Mouse (Mus musculus): ENCODE measurements around the gene Slc37a1.

Slc37a1 gene

DNA sequence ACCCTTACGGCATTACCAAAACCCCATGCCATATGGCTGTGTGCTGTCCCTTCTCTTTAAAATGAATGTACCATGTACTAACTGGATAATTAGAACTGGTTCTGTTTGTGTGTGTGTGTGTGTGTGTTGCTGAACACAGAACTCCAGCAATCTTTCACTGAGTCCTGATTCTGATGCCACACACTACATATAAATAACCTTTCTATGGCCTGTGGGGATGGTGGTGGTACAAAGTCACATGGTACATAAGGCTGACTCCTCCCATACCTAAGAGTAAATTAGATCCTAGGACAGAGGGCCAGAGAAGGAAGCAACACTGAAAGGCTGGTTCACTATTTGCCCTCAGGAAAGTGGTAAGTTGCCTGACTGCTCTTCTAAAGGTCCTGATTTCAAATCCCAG, at the start of gene Slc37a1:
TSS of gene Slc37a1 (plus strand) at position 301 of the 400 bp plus-strand sequence.
- DNase-seq (ENCODE audit: low read depth, low spot score) = no peak

DNA sequence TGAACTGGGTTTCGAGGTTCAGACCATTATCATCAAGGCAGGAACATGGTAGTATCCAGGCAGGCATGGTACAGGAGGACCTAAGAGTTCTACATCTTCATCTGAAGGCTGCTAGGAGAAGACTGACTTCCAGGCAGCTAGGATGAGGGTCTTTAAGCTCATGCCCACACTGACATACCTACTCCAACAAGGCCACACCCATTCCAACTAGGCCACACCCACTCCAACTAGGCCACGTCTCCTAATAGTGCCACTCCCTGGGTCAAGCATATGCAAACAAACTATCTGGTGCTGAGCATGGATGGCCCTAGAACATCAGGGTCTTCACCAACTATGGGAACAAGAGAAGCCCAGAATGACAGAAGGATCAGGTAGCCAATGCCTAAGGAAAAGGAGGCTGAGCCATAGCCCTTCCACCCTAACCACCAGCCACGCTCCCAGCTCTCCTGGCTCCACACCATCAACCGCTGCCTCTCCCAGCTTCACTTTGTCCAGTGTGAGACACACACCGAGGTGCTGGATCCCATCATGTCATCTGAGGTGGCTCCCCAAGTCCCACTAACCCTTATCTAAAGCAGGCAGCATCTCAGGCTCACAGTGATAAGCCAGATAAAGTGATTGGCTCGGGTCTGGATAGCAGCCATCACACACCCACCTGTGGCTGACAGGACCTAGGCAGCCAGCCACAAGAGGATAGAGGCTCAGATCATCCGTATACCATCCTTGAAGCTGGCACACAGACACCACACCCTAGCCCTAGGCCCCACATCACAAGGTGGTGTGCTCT, 48.2 kb upstream of the Slc37a1 start:
- no peak for DNase-seq (ENCODE audit: low read depth, low spot score)

DNA sequence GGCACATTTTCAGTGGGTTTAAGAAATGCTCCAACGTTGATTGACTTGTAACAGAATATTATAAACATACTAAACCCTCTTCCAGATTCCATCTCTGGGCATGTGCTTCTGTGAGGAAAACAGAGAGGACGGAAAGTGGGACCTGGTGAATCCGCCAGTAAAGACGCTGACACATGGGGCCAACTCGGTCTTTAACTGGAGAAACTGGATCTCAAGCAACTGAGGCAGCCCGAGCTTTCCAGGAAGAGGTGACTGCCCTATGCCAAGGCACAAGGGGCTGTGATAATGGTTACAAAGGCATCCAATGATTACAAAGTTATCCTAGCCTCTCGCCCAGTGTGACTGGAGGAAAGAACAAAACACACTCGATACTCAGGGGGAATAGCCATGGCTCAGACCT, 45.4 kb upstream of the Slc37a1 start:
- DNase-seq (ENCODE audit: low read depth, low spot score) = no peak

DNA sequence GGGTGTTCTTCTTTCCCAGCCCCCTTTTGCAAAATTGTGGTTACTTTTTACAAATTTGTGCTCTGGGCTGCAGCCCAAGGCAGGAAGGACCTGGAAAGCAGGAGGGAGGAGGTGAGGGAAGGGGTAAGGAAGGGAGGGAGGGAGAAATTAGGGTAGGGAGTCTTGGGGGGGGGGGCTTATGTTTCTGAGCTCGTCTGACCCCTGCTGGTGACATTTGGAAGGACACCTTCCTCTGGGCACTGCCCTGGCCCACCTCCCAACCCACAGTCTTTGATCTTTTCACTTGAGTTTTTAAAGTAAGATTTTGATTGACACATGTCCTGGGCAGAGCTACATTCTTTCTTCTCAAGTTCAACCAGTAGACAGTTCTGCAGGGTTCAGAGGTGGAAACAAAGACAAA, 43.8 kb upstream of the Slc37a1 start:
- DNase-seq (ENCODE audit: low read depth, low spot score) = no peak

DNA sequence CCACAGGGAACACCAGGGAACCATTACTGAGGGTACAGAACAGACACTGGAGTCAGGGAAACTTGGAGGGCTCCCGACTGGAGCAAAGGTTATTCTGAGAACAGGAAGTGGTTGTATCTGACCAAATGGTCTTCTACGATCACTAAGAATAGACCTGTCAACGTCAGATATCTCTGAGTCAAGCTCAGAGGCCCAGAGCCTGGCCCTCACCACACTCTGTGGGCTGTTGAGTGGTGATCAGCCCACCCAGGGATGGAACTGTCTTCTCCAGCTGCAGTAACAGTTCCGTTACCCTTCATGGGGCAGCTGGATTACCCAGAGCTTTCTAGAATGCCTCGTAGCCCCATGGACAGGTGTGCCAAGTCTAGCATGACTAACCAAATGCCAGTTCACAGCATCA, 41.3 kb upstream of the Slc37a1 start:
- DNase-seq (ENCODE audit: low read depth, low spot score) = no peak

DNA sequence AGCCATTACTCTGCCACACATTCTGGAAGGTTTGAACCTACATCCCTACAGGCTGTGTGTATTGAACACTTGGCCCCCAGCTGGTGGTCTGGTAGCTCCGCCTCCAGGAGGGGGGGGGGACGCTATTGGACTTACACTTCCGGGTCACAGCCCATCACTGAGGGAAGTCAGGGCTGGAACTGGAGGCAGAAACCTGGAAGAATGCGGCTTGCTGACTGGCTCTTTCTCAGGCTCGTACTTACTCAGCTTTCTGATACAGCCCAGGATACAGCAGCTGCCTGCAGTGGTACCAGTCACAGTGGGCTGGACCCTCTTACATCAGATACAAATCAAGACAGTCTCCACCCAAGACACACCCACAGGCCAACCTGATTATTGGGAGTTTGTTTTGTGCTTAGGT, 39.4 kb upstream of the Slc37a1 start:
- DNase-seq (ENCODE audit: low read depth, low spot score) = no peak

DNA sequence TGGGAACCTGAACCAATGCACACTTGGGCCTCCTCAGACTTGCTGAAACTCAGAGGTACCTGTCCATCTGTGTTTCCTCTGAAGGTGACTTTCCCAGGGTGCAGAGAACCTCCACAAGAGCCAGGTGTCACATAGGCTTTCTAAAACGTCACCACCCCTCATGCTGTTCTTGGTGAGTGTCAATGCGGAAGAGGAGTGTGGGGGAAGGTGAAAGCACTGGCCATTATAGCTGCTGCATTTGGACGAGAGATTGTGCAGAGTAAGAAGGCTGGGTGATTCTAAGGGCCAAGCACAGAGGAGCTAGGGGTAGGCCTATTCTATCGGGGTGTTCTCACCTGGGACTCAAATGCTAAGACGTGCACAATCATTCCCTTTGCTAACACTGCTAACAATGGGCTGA, 32.6 kb upstream of the Slc37a1 start:
- no peak for DNase-seq (ENCODE audit: low read depth, low spot score)

DNA sequence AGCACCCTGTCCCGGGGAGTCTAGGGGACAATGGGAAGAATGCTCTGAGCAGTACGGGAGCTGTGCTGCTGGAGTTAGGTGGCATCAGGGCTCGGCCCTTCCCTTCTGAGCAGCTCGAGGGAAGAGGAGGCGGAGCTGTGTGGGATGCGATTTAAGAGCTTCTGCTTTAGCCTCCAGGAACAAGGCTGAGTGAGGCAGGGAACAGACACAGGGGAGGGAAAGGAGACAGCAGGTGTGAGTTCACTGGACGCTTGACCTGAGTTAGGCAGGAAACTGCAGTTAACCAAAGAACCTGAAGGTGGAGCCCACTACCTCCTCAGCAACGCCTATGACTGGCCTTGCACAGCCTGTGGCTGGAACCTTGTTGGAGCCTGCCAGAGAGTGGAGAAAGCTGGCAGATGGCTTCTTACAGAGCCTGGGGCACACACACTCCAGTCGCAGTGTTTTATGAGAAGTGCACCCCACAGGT, 32.1 kb upstream of the Slc37a1 start:
- no peak for DNase-seq (ENCODE audit: low read depth, low spot score)

DNA sequence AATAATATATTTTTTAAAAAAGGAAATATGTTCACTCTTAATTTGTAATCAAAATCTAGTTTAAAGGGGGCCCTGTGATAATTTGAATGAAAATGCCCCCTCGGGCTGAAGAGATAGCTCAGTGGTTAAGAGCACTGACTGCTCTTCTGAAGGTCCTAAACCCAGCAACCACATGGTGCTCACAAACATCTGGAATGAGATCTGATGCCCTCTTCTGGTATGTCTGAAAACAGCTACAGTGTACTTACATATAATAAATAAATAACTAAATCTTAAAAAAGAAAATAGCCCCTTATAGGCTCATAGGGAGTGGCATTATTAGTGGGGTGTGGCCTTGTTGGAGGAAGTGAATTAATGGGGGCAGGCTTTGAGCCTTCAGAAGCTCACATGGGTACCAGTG, 29.4 kb upstream of the Slc37a1 start:
- no peak for DNase-seq (ENCODE audit: low read depth, low spot score)

DNA sequence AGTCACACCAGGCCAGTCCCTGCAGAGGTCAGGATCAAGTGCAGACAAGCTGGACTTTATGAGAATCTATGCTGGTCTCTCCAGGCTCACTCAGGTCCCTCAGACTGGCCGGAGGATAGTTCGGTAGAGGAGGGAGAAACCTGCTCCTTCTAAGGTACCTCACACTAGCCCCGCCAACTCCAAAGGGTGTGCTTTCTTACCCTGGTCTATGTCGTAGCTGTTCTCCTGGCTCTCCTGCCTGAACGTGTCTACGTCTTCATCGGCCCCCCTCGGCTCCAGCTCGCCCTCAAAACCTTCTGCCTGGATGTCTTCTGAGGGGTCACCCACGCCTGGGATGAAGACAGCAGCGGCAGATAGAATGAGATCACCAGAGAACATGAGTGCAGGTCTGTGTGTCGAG, 28.7 kb upstream of the Slc37a1 start:
- no peak for DNase-seq (ENCODE audit: low read depth, low spot score)

DNA sequence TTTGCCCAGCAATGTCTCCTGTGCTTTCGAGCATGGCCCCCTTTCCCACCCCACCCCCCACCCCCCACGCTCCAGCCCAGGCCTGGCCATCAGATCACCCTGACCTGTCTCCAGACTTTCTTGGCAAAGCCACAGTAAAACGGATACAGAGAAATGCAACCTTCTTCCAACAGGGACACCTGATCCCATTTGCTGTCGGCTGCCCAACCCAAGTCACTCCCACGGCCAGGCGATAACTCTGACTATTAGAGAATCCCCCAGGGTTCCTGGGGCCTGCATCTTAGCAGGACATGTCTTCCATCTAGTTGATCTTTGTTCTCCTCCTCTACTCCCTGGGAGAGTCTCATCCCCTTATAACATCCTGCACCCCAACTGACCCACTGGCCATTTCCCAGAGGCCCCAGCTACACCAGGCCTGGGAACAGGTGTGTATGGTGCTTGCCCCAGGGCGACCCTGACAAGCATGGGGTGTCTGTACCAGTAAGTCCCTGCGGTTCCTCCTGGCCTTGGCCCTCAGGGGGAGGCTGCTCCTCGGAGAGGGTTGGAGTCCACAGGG, 28.2 kb upstream of the Slc37a1 start:
- no peak for DNase-seq (ENCODE audit: low read depth, low spot score)

DNA sequence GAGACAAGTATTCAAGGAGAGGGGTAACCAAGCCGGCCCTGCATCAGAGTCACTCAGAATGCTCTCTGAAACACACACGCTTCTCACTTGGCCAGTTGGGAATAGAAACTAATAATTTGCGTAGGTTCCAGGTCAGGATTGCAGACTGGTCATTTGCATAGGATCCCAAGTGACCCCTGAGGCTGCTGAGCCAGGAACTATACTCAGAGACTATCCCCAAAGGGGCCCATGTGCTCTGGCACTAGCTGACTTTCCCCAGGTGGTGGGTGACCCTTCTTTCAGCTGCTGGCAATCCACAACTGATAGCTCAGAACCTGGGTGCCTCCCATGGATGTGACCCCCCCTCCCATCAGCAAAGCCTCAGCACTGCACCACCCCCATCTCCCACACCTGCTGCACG, 27.4 kb upstream of the Slc37a1 start:
- no peak for DNase-seq (ENCODE audit: low read depth, low spot score)

DNA sequence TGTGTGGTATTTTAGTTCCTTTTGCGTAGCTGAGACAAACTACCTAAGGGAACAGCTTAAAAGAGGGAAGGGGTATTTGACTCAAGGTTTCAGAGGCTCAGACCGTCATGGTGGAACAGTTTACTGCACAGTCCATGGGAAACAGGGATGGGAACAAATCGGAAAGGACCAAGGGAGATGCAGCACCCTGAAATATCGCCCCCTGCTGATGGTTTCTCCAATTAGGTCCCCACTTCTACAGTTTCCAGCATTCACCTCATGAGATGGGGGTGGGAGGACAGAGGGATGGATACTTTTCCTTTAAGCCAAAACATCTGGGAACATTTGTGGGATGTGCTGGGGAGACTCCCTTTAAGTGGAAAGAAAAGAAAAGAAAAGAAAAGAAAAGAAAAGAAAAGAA, 26.8 kb upstream of the Slc37a1 start:
- no peak for DNase-seq (ENCODE audit: low read depth, low spot score)

DNA sequence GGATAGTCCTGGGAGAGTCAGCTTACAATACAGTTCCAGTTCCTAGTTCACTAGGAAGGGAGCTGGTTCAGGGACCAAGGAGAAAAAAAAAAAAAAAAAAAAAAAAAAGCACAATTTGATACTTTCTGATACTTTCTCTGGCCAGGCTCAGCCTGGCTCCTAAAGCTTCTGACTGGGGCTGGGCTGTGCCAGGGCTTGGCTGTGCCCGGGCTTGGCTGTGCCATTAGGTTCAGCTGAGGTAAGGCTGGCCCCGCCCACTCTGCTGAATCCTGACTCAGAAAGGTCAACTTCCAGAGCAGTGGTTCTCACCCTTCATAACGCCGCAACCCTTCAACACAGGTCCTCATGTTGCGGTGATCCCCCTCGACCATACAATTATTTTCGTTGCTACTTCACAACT, 26.2 kb upstream of the Slc37a1 start:
- no peak for DNase-seq (ENCODE audit: low read depth, low spot score)

DNA sequence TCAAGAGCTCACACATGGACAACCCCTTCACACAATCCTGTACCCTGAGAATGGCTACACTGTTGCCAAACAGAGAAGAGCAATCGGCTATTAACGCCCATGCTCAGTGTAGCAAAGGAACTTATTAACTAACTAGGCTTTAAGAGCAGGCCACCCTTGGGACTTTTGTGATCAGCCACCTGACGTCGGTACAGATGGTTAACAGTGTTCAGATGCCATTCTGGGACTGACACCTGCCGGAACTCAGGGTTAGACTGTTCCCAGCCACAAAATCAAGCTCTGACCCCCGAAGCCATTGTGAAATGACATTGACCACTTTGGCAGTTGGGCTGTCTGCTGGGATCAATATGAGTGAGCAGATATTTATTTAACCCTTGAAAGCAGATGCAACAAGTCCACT, 25.2 kb upstream of the Slc37a1 start:
- DNase-seq (ENCODE audit: low read depth, low spot score) = no peak

DNA sequence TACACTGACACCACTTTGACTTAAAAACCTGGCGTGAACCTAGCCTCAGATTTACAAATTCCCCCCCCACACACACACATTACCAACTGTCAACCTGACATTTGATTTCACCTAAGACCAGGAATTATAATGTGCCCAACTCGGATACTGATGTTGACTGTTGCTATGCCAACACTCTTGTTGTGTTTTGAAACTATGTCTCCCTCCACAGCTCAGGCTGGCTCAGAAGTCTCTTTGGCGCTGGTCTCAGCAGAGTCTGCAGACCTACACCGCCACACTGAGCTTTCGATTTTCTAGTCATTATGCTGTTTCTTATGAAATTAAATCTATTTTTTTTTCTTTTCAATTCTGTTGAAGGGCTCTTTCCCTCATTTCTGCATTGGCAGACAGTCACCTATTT, 23.9 kb upstream of the Slc37a1 start:
- no peak for DNase-seq (ENCODE audit: low read depth, low spot score)

DNA sequence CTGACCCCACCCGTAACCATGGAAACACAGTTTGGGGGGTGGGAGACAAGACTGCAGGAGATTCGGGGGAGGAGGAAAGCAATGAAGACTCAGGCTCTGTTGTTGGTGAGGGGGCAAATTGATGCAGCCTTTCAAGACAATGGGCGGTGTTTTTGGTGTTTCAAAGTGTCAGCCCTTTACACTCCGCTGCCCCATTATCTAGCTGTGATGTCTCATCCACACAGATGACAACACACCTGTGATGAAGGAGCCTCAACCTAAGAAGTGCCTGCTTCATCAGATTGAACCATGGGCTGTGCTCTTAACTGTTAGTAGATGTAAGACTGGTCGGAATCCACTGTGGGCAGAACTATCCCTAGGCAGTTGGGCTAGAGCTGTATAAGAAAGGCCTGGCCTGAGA, 22.8 kb upstream of the Slc37a1 start:
- no peak for DNase-seq (ENCODE audit: low read depth, low spot score)

DNA sequence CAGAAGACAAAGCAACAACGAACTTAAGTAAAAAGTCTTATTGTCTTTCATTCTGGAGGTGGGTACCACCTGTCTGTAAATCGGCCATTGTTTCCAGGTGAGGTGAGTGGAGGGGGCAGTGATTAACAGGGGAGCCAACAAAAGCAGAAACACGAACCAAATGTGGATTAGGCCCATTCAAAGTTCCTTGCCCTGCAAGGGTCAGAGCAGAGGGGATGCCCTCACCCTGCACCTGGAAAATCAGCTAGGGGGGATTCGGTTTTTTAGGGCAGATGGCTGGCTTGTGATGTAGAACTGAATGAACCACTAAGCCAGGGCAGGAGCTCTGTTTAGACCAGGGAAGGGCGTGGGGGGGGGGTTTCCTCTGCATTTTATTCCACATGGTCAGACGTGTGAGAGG, 22.2 kb upstream of the Slc37a1 start:
- DNase-seq (ENCODE audit: low read depth, low spot score) = no peak

DNA sequence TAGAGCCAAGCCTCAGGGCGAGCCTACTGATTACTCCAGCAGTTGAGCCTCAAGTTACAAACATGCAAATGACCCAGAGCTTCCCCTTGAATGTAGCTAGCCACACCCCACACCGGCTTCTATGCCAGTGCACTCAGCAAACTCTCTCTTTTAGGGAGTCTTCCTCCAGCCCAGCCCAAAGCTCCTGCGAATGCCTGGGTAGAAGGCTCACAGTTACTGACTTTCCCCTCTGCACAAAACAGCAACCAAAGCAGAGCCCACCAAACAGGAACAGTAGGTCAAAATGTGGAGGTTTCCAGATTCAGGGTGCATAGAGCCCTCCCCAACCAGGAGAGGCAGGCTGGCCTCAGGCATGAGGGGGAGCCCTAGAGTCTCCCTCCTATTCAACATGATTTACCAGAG, 21.4 kb upstream of the Slc37a1 start:
- DNase-seq (ENCODE audit: low read depth, low spot score) = no peak

DNA sequence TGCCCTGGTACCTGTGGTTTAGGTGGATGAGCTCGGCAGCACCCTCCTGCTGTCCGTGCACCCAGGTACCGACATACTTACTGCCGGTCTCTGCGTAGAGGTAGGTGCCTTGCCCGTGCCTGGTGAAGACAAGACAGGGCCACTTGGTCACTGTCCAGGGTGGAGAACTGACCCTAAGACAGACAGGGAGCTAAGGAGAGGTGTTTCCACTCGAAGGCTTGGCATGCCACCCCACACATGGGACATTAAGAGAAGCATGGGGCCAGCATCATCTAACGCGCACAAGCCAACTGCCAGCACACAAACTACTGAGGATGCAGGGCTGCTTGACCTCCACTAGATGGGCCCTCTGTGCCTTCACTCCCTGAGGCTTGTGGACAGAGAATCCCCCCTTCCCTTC, 20.8 kb upstream of the Slc37a1 start:
- no peak for DNase-seq (ENCODE audit: low read depth, low spot score)

DNA sequence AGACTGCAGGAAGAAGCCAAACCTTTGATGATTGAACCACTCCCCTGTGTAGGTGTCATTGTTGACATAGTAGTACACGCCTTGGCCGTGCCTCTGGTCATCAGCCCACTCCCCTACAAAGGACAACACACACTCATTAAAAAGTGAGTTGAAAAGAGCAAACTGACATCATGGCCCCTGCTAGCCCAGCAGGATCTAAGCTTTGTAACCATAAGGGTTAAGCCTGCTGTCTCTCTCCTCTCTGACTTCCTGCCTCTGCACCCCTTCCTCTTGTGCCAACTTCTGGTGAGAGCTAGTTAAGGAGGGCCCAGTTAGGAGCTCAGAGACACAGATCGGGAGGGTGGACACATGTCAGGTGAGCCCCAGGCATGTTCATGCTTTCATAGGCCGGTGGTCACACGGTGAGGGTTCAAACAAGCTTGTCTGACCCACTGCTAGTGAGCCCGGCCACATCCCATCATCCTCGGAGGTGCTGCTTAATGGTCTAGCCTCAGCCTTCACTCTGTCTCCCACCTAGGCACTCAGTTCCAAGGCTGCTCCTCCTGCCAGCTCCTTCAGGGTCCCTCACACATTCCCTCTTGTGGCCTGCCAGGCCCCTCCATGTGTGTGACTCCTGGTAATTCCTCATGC, 20.2 kb upstream of the Slc37a1 start:
- no peak for DNase-seq (ENCODE audit: low read depth, low spot score)

DNA sequence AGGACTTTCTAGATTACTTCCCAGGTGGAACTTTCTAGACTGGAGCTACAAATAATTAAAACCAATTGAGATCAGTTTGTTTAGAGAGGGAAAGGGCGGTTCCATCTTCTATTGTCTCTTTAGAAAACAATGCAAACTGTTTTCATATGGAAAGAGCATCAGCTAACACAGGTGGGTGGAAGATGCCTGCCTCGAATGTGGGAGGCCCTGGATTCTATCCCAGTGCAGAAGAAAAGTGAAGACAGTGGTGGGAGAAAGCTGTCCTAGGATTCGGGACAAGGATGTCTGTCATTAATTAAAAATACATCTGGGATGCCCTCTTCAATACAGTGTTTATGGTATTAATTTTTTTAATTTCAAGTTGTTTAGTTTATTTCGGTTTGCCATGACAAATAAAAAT, 19.5 kb upstream of the Slc37a1 start:
- no peak for DNase-seq (ENCODE audit: low read depth, low spot score)

DNA sequence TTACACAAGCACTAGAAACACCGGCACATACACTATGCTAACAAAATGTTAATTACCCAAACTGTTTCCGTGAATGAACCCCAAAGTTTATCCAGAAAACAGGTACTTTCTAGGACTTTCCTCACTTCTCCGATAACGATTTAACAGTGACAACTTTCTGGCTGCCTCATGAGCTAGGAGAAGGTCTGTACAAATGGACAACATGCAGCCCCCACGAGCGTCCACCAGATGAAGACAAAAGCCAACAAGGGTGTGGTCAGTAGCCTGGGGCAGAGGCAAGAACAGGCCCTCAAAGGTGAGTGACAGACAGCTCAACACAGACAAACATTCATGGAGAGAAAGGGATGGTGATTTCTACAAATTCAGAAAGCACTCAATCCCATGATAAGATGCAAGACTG, 19.0 kb upstream of the Slc37a1 start:
- DNase-seq (ENCODE audit: low read depth, low spot score) = no peak

Measured in telencephalon, adult 2 months (tissue).